Mouse (Mus musculus) intestine, embryonic 14.5 days (tissue): ENCODE data around the gene Tmem88b. TPM values are rescaled to one million over a fixed set of nuclear protein-coding genes. Genes with fewer than 3 reads are reported as not detected.

Experiments
- ATAC-seq: fragments of 200-750 bp; cut with Nextera tagmentation; replicated peaks from 2 replicates; pipeline ENCODE4 v1.8.0; 2017; ENCODE audit warnings: low read depth, moderate number of reproducible peaks, moderate TSS enrichment, moderate library complexity; ENCODE audit not compliant: low FRiP score, low TSS enrichment
- DNase-seq: peaks from one replicate; pipeline ENCODE4 v3.0.0-alpha.2; 2018; ENCODE audit warnings: low spot score
- H3K27ac ChIP-seq: fragments of 300-500 bp; sonication (generic); 2 replicates; pipeline ENCODE4 v1.5.1; 2014; ENCODE audit warnings: low read depth, mild to moderate bottlenecking, control low read depth
- H3K27me3 ChIP-seq: fragments of 300-500 bp; sonication (generic); replicated peaks from 2 replicates; pipeline ENCODE4 v1.6.1; 2014; ENCODE audit warnings: low read length, control low read depth; ENCODE audit not compliant: control insufficient read depth, insufficient read depth
- H3K36me3 ChIP-seq: fragments of 300-500 bp; sonication (generic); 2 replicates; pipeline ENCODE4 v1.6.1; 2014; ENCODE audit warnings: low read length, control low read depth; ENCODE audit not compliant: control insufficient read depth, insufficient read depth
- H3K4me1 ChIP-seq: fragments of 300-500 bp; sonication (generic); replicated peaks from 2 replicates; pipeline ENCODE4 v1.6.1; 2014; ENCODE audit warnings: low read length, control low read depth, mixed read lengths; ENCODE audit not compliant: control insufficient read depth, insufficient read depth
- H3K4me2 ChIP-seq: fragments of 300-500 bp; sonication (generic); 2 replicates; pipeline ENCODE4 v1.6.1; 2014; ENCODE audit warnings: low read length
- H3K4me3 ChIP-seq: fragments of 300-500 bp; sonication (generic); 2 replicates; pipeline ENCODE4 v1.5.1; 2014; ENCODE audit warnings: low read depth, low read length, control low read depth, mixed read lengths
- H3K9ac ChIP-seq: fragments of 300-500 bp; sonication (generic); 2 replicates; pipeline ENCODE4 v1.6.1; 2014; ENCODE audit warnings: mild to moderate bottlenecking, low read length
- H3K9me3 ChIP-seq: fragments of 300-500 bp; sonication (generic); 2 replicates; pipeline ENCODE4 v1.6.1; 2016; ENCODE audit warnings: low read length, control low read depth; ENCODE audit not compliant: control insufficient read depth
- WGBS: fragments of 180-500 bp; shearing (Covaris S2); extraction: QIAGEN DNeasy Blood & Tissue Kit; methylation state at CpG from one replicate; pipeline ENCODE4 v1.1.7; 2014; 5-methylcytosine and 5-hydroxymethylcytosine counted together
- microRNA-seq: library from miRNA; unstranded; fragments of <30 nt; microRNA quantifications from one replicate; pipeline ENCODE4, GENCODE M21; 2016
- polyA plus RNA-seq: library from polyadenylated mRNA; unstranded; fragments of >200 nt; fragmentation: Nextera tagmentation; extraction: Ambion mirVana; gene quantifications from 2 replicates; pipeline ENCODE4 v1.2.1, GENCODE M21; 2014

The Tmem88b gene
- polyA plus RNA-seq, 1 experiment from 2014 or later = 0.55 TPM

GRCm38 (mm10) chr4:155733267-155733666 is 52.4 kb downstream of the Tmem88b start:
- no peak overlapping the region for H3K9ac ChIP-seq

More at GRCm38 (mm10) chr4:155733267-155733666, 52.4 kb downstream of the Tmem88b start:
- DNase-seq = no peak
- Histone ChIP-seq H3K4me2 (no peak overlapping the region), H3K27me3 (no peaks in the 10 kb centered on the region), H3K4me1 (peaks cover 13% of the 10 kb centered on the region), H3K27ac (no peak overlapping the region), H3K9me3 (no peaks in the 10 kb centered on the region), H3K4me3 (no peak overlapping the region), H3K36me3 (peaks cover 44% of the 10 kb centered on the region)
- WGBS = 86% methylated on average over 10 of the region's 10 CpGs
- no peak for ATAC-seq

Small RNA genes lying within 50 kb of the gene (microRNA-seq; reads per million reads assigned to microRNA genes)
- gene Gm27743 = not detected

Other genes starting within 250 kb of the Tmem88b start
- gene Nadk, start 223.5 kb downstream of the Tmem88b start, polyA plus RNA-seq = 93.6 and 99.6 TPM in 2 replicates
- 8.5 and 9.5 TPM in 2 replicates for gene Slc35e2, start 184.5 kb downstream of the Tmem88b start, polyA plus RNA-seq
- gene Cdk11b, start 161.0 kb downstream of the Tmem88b start, polyA plus RNA-seq = 48.7 and 52.6 TPM in 2 replicates
- gene Gm10563, start 140.5 kb downstream of the Tmem88b start, polyA plus RNA-seq = not detected in 2 replicates
- gene Mmp23, start 132.5 kb downstream of the Tmem88b start, polyA plus RNA-seq = 30.3 and 31.1 TPM in 2 replicates
- gene Mib2, start 116.7 kb downstream of the Tmem88b start, polyA plus RNA-seq = 17.4 and 19.7 TPM in 2 replicates
- gene Fndc10, start 91.5 kb downstream of the Tmem88b start, polyA plus RNA-seq = 2.0 and 3.1 TPM in 2 replicates
- 149 and 151 TPM in 2 replicates for gene Ssu72, start 81.1 kb downstream of the Tmem88b start, polyA plus RNA-seq
- 0.55 and 0.60 TPM in 2 replicates for gene Tmem240, start 51.1 kb downstream of the Tmem88b start, polyA plus RNA-seq
- 134 and 136 TPM in 2 replicates for gene Atad3a, start 24.8 kb downstream of the Tmem88b start, polyA plus RNA-seq
- 16.4 and 16.6 TPM in 2 replicates for gene Vwa1, start 11.2 kb downstream of the Tmem88b start, polyA plus RNA-seq
- gene Ankrd65, start 4.6 kb upstream of the Tmem88b start, polyA plus RNA-seq = not detected in 2 replicates
- gene Mrpl20, start 17.0 kb upstream of the Tmem88b start, polyA plus RNA-seq = 237 and 246 TPM in 2 replicates
- gene Ccnl2, start 26.6 kb upstream of the Tmem88b start, polyA plus RNA-seq = 161 and 192 TPM in 2 replicates
- 133 and 151 TPM in 2 replicates for gene Aurkaip1, start 45.4 kb upstream of the Tmem88b start, polyA plus RNA-seq
- gene Mxra8, start 53.8 kb upstream of the Tmem88b start, polyA plus RNA-seq = 60.0 and 73.3 TPM in 2 replicates
- 7.3 and 7.8 TPM in 2 replicates for gene Dvl1, start 61.5 kb upstream of the Tmem88b start, polyA plus RNA-seq
- gene Tas1r3, start 77.5 kb upstream of the Tmem88b start, polyA plus RNA-seq = 0.38 and 0.43 TPM in 2 replicates
- 20.5 and 21.4 TPM in 2 replicates for gene Cptp, start 83.6 kb upstream of the Tmem88b start, polyA plus RNA-seq
- 69.3 and 76.4 TPM in 2 replicates for gene Ints11, start 83.7 kb upstream of the Tmem88b start, polyA plus RNA-seq
- gene Pusl1, start 105.9 kb upstream of the Tmem88b start, polyA plus RNA-seq = 55.6 and 55.9 TPM in 2 replicates
- gene Acap3, start 105.9 kb upstream of the Tmem88b start, polyA plus RNA-seq = 16.2 and 16.6 TPM in 2 replicates
- 114 and 124 TPM in 2 replicates for gene Ube2j2, start 158.0 kb upstream of the Tmem88b start, polyA plus RNA-seq
- 55.5 and 56.1 TPM in 2 replicates for gene C1qtnf12, start 176.4 kb upstream of the Tmem88b start, polyA plus RNA-seq
- 16.6 and 17.9 TPM in 2 replicates for gene B3galt6, start 206.8 kb upstream of the Tmem88b start, polyA plus RNA-seq
- gene Sdf4, start 207.0 kb upstream of the Tmem88b start, polyA plus RNA-seq = 157 and 165 TPM in 2 replicates
- gene Tnfrsf4, start 228.0 kb upstream of the Tmem88b start, polyA plus RNA-seq = 0.50 and 0.56 TPM in 2 replicates
- gene Tnfrsf18, start 240.3 kb upstream of the Tmem88b start, polyA plus RNA-seq = 1.6 and 2.0 TPM in 2 replicates